Mouse (Mus musculus): ENCODE measurements around the gene Dlk1.

The Dlk1 gene

DNA sequence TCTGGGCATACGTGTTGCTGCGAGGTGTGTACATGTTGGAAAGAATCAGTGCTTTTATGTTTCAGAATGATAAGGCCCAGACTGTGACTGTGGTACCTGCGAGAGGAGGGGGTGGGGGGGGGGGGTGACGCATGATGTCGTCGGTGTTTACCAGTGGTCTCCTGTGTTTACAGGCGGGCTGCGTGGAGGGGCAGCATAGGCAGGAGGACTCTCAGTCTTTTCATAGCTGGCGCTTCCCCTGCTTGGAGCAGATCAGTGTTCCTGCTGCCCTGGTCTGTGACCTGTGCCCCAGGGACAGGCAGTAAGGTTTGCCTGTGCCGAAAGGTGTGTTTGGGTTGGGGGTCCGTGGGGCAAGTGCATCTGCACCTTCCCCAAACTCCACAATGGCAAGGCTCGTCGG, at the start of gene Dlk1:
Gene Dlk1 (plus strand): TSS at position 232 of the 400 bp plus-strand sequence.
- no peak for DNase-seq

DNA sequence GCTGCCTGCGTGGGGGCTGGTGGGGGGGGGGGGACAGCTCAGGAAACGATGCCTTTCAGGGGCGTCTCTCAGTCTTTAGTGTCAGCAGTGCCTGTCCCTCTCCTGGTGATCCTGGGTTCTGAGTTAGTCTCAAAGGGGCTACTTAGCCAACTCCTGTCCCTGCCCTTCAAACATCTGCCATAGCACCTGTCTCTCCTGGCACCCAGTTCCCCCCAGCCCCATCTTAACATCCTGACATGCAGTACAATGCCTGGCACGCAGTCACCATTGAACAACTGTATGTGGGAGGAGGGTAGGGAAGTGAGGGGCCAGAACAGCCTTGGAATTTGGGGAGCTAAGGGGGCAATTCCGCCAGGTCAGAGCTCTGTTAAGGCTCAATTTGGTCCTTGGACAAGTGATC, 49.7 kb upstream of the Dlk1 start:
- no peak for DNase-seq

DNA sequence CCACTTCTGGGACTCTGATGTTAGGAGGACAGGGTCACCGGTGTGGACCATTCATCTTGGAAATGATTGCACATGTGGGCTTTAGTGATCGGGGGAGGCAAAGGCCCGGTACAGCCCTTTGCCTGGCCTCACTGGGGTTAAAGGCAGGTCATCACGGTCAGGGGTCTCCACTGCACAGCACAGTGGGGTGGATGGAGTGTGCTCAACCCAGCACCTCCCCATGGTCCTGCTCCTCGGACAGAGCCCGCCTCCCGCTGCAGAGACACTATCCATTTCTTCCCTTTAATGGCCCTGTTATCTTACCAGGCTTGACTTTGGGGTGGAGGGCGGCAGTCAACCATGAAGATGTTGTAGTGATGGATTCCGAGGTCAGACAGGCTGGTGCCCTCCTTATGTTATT, 48.9 kb upstream of the Dlk1 start:
- DNase-seq, result no peak

DNA sequence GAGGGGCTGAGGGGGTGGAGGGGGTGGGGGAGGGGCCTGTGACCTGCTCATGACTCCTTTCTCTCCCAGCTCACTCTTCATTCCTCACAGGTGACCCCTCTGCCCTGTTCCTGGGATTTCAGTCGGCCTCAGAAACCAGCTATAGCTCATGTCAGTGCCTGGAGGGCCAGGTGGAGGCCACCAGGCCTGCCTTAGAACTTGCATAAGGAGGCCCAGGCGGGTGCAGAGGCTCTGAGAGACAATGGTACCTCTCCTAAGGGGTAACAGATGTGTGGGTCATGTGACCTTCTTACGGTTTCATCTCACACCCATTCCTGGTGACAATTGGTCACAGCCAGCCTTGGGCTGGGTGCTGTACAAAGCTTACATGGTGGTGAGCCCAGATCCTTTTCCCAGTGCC, 46.6 kb upstream of the Dlk1 start:
- no peak for DNase-seq

DNA sequence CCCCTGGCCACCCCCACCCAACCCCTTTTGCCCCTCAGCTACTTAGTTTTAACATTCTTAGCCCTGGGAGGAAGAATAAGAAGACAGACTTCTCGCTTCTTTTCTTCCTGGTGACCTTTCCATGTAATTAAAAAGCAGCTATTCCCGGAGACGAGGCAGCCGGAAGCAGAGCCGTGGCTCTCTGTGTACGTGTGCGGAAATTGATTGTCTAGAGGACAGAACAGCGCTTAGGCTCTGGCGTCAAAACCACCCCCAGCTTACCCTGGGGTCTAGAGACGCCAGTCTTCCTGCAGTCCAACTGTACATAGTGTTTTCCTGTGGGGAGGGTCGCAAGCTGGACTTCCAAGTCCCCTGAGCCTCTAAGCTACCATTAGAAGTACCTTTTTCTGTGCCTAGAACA, 41.9 kb upstream of the Dlk1 start:
- DNase-seq, result no peak

DNA sequence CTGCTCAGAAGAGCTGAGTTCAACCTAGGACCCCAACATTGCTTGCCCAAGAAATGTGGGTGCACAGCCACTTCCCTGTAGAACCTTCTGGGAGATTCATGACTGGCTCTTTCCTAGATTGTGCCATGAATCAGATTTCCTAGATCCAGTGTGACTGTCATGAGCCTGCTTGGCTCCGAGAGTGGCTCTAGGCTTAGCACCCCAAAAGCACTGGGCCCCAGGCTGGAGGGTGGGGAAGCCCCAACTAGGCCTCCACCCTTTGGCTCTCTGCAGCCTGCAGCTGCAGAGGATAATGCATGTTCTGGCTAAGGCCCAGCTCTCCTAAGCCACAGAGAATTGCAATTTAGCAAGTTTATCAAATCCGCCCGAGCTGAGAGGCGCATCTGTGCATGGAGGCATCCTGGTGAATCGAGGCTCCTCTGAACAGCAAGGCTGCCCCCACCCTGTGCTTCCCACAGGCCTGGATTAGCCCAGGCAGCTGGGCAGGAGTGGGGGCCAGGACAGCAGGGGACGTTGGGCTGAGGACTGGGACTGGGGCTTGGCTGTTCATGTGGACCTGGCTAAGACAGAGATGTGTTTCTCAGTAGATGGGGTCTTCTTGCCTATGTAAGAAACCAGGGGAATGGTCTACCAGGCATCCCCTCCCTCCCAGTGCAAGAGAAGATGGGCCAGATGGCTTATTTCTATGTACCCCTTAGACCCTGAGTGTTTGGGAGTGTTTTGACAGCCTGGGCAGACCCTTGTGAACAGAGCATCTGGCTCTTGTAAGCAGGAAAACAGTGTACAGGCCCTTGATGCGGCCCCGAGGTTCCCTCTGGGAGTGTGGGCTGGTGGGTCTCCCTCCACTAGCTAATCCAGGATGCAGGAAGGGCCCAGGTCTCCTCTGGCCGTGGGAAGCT, 41.2 kb upstream of the Dlk1 start:
- no peak for DNase-seq

DNA sequence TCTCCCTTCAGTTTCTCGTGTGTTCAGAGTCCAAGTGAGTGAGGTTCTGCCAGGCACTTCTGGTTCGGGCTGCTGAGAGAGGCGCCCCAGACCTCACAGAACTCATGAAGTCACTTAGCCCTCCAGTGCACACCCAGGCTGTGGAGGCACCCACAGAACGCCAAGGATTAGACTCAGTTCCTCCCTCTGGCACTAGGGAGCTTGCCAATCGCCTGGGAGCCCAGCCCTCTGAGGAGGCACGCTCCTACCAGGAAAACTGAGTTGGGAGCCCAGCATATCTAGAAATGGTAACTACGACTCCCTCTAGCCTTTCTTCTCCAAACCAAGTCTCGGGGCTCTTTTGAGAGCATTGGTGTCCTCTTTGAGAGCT, 40.6 kb upstream of the Dlk1 start:
- DNase-seq, result no peak

DNA sequence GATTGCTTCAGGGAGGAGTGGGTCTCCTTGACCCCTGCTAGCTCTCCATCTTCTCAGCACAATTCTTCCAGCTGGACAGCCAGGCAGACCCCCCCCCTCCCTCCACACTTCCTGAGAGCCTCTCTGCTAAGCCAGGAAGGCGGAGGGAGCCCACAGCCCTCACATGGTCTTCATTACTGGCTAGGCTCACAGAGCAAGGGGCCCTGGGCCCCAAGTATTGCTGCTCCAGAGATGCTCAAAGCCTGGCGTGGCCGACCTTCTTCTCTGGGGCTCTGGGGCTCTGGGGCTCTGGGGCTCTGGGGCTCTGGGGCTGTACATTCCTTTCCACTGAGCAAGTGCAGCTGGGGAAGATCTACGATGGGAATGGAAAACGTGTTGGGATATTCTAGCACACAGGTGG, 39.9 kb upstream of the Dlk1 start:
- DNase-seq, result no peak

DNA sequence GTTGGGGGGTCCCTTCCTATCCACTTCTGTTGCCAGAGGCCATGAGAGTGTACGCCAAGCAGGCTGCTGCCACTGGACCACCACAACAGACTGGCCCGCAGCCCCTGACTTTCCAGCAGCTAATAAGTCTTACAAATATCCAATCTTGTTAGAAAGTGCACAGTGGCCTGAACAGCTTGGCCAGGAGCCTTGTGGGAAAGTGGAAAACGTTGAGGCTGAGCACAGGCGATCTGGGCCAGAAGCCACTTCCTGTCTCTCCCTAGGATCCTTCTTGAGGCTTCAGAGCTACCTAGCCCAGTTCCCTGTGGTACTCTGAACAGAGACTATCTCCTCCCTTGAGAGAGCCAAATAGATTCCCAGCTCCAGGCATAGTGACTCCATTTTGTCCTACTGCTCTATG, 39.3 kb upstream of the Dlk1 start:
- DNase-seq, result no peak

DNA sequence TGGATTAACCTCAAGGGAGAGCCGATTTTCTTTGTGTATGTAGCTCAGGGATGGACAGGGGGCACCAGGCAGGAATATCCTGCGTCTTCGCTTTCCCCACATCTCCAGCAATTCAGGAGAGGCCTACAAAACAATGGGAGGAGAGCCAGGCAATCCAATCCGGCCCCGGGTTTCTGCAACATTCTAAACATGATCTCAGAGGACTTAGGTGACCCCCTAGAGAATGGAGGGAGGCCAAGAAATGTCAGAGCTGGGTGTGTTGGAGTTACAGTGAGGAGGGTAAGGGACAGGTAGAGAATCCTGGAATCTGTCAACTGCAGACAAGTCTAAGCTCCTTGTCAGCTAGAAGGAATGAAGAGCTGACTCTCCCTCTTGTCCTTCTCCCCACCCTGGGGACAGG, 35.9 kb upstream of the Dlk1 start:
- no peak for DNase-seq

DNA sequence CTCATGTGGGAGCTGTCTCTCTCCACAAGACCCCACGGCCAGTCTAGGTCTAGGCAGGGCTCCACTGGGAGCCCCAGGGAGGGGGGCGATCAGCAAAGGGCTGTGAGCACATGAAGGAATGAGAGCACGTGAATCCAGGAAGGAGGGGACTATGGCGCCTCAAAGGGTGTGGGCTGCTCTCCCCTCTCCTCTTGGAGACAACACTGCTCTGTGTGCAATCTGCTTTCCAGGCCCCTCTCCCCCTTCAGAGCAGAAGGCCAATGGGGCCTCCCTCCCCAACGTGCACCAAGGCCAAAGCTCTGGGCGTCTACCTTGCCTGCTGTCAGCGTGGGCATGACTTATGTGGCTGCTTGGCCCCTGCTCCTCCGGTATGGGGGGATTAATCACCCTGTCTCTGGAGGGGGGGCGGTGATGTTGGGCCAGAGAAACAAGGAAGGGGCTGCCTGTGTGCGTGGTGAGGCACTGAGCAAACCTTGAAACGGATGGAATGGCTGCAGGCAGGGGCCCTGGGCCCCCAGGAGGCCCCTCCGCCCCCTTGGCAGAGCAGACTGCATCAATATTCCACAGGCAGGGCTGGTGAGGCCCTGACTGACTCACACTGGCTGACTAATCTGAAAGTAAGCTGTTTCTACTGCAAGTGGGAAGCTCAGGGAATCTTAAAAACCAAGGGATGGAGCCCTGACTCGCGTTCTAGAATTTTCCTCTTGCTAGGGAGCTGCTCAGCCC, 35.0 kb upstream of the Dlk1 start:
- DNase-seq, result no peak

DNA sequence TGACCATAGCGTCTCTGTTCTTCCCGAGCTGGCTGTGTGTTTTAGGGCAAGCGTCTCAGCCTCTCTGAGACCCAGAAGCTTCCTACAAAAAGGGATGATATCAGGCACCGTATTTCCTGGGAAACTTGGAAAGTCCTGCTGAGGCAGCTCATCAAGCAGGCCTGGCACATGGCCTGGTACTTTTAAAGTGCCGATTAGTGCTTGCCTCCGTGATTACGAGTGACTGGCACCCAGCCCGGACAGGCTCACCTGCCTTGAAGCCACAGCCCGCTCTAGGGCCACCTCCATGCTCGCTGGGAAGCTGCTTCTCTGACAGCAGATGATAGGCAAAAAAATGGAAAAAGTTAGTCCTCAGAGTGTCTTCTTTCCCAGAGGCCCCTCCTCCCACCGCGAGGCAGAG, 32.6 kb upstream of the Dlk1 start:
- peak; percentile 51 to 74 for DNase-seq

DNA sequence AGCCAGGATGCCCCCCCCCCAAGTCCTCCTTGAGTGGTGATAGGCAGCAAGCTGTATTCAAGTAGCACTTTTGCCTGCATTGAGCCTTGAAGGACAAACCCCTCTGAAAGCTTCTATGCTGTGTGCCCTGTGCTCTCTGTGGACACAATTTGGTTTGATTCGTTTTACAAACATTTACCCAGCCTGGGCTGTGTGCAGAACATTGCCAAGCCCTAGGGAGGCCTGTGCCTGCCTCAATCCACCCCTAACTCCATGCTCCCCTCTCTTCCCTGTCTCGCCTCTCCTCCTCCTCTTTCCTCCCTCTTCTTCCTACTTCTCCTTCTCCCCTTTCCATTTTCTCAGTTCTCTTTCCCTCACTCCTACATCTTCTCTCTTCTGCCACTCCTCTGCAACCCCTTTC, 29.5 kb upstream of the Dlk1 start:
- no peak for DNase-seq

DNA sequence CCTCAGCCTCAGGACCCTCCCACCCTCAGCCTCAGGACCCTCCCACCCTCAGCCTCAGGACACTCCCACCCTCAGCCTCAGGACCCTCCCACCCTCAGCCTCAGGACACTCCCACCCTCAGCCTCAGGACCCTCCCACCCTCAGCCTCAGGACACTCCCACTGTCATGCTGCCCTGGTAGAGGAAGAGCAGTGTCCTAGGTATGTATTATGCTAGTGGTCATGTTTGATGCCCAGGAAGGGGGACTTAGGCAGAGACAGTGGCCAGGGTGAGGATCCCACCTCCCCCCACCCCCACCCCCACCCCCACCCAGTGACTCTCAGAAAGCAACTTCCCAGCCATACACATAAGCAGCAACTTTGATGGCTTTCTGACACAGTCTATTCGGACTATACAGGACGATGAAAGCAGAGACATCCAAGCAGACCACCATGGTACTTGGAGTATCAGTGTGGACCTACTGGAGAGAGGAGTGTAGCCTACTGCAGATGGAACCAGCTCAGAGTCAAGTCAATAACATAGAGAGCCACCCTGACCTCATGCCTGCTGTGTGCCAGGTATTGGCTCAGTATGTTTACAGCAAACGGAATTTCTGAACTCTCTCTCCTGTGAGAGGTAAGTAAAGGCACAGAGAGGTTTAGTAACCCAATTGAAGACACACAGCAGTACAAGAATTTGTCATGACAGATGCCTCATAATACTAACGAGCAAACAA, 28.8 kb upstream of the Dlk1 start:
- DNase-seq, result no peak

DNA sequence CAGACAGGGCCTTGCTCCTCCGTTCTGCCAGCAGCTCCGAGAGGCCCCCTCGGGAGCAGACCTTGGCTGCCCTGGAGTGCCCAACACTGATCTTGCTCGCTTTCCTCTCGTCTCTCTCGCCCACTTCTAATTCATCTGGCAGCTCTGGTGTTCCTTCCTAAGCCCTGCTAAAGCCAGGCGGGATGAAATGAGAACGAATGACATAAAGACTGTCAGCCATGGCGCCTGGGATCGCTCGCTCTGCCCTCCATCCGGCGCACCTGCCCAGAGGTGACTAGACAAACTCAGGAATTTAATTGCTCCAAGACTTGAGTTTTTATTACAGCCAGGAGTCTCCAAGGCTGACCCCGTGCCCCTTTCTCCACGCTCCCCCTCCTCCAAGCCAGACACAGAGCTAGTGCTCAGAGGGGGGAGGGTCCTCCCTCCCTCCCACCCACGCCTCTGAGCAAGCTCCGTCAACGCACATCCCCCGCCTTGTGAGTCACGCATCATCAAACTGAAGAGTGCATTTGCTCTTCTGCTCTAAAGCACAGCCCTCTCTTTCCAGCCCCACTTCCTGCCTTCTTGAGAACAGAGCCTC, 27.8 kb upstream of the Dlk1 start:
- DNase-seq, result no peak

DNA sequence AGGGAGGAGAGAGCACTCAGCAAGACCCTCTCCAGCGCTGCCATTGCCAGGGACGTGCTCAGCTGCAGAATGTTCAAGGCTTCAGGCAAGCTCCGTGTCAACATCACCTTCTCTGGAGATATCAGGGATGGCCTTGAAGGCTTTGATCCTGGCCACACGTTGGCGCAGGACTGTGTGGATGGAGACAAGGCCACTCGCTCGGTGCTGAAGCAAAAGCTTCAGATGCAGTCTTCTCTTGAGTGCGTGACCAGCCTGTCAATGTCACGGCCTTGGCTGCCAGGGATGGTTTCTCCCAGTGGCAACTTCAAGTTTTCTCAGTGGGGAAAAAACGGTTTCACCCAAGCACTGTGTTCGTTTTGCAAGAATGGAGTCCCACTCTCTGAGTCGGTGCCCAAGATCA, 26.6 kb upstream of the Dlk1 start:
- no peak for DNase-seq

DNA sequence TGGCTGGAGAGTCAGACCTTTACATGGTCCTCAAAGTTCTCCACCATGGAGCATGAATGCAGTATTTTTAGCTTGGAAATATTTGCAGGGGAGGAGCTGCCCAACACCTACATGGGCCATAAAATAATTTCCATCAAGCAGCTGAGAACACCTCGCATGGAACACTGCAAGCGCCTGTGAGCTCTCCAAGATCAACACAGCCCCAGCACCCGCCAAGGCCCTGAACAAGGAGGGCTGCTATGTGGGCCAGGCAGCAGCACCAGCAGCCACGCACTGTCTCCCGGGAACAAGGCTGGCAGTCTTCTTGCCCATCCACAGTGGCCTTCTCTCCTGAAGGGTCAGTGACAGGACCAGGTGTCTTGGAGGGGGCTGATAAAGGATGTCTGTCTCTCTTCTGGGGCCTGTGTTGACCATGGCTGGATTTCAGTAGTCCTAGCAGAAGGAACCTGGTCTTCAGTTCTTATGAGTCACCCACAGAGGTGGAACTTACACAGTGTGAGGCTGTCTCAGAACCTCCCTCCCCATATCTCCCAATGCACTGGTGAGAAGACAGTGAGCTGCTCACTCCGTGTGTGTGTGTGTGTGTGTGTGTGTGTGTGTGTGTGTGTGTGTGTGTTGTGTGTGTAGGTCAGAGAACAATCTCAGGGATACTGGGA, 20.0 kb upstream of the Dlk1 start:
- DNase-seq, result no peak

DNA sequence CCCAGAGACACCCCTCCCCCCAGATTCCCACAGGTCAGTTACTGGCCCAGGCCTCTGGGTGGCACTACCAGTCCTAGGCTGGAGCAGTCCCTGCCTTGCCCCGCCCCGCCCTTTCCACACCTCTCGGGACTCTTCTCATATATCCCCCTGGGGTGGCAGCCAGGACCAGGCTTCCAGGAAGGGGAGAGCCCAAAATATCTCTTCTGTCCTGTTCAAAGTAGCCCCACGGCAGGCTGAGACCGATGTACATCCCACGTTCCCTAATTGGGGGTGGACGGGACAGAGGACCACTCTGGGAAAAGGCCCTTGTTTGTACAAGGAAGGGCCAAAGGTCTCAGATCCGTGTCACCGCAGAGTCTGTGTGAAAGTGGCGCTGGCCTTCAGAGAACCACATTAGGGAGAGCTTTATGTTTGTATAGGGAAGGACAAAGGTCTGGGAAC, 16.2 kb upstream of the Dlk1 start:
- peak; percentile 64 to 65 for DNase-seq

DNA sequence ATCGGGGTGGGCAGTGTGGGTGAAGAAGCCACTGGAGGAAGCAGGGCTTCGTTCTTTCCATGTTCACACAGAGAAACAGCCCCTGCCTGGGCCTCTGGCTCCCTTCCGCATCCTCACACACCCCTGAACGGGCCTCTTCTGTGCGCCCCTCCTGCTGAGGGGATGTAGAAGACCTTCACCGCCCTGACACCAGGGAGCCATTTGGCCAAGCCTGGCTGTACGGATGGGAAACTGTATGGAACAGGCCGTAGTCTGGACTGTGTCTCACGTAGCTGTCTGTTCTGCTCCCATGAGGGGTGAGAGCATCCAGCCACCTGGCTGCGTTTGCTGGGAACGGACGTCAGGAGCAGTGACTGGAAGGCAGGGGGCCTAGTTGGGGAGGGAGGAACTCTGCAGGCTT, 15.8 kb upstream of the Dlk1 start:
- no peak for DNase-seq

DNA sequence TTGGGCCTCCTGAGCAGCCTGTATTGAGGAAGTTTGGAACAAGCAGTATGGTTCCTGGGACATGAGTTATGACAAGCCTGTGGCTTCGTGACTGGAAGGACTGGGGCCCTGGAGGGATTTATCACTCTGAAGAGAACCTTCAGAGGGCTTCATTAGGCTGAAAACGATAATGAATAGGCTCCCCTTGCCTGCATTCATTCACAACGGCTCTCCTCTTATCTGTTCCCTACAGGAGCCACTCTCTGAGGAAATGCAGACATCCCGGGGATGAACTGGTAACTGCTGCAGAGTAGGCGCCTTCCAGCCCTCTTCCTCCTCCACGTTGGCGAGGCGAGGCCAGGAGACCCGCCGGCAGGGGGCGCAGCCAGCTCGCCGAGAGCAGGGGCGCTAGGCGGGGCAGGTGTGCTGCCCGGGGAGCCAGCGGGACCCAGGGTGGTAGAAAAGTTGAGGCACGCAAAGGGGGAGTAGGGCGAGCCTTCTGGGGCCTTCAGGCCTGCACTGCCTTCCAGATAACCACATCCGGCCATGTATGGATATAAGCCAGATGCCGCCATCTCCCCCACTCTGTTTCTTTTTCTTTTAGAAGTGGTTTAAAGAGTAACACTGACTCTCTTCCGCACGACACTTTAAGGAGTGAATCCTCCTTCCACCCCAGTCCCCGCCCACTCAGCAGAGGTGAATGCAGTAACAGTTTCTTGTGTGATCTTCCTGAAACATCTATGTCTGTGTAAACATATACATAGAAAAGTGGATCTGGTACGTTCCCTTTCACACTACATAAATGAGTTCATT, 14.9 kb upstream of the Dlk1 start:
- DNase-seq, result peak; percentile 83 to 87

DNA sequence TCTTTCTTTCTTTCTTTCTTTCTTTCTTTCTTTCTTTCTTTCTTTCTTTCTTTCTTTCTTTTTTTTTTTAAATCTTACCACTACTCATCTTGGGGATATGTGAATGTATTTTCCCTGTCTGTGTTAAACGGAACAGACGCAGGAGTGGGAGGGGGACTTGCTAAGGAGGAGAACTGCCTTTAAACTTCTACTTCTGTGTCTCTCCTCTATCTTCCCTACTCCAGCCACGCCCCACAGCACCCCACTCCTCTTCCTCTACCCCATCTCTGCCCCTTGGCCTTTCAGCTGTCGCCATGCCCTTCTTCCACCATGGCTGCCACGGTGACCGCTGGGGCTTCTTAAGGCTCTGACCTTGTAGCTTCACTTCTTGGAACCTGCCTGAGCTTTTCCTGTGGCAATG, 14.2 kb upstream of the Dlk1 start:
- DNase-seq, result no peak

DNA sequence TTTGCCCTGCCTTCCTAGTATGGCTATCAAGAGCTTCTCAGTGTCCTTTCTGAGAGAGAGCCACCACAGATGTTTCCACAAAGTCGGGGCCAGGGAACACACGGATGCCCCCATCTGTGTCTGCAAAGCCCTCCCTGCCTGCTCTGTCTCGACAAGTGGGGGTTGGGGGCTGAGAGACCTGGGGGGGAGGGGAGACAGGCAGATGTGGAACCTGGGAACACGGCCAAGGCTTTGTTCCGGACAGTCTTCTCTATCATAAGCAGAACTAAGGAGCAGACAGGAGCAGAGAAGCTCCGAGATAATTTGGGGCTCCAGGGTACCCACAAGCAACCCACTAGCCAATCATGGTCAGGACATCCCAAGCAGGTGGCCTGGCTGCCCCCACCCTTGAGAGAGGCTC, 12.6 kb upstream of the Dlk1 start:
- no peak for DNase-seq
